Mouse (Mus musculus) liver, embryonic 14.5 days (tissue): Measurements from ENCODE around the gene Zdhhc1. TPM values are rescaled to one million over a fixed set of nuclear protein-coding genes. Genes with fewer than 3 reads are reported as not detected.

Source experiments
- ATAC-seq: fragments of 200-750 bp; cut with Nextera tagmentation; 2 replicates; pipeline ENCODE4 v1.8.0; 2017; ENCODE audit warnings: moderate number of reproducible peaks, mild to moderate bottlenecking, moderate library complexity; ENCODE audit not compliant: insufficient read depth
- DNase-seq, 3 experiments: peaks; one replicate each; pipeline ENCODE4 v3.0.0-alpha.2; 2012 to 2013; ENCODE audit warnings: low read depth in 3 of 3, low spot score in 3 of 3
- H3K27ac ChIP-seq: fragments of 300-500 bp; sonication (generic); 2 replicates; pipeline ENCODE4 v1.5.1; 2014; ENCODE audit warnings: moderate library complexity, mild to moderate bottlenecking, control low read depth, inconsistent platforms
- H3K27me3 ChIP-seq: fragments of 300-500 bp; sonication (generic); 2 replicates; pipeline ENCODE4 v1.6.1; 2014; ENCODE audit warnings: mild to moderate bottlenecking, low read length, moderate library complexity; ENCODE audit not compliant: control insufficient read depth, insufficient read depth
- H3K36me3 ChIP-seq: fragments of 300-500 bp; sonication (generic); replicated peaks from 2 replicates; pipeline ENCODE4 v1.6.1; 2014; ENCODE audit warnings: low read depth; ENCODE audit not compliant: control insufficient read depth, insufficient read depth
- H3K4me1 ChIP-seq, 2 experiments: fragments of 200-500 bp in 1 of 2; fragments of 300-500 bp in 1 of 2; sonication (generic) in 1 of 2; replicated peaks; 2 replicates each; pipeline ENCODE4 v1.6.1; 2012 to 2014; ENCODE audit warnings: antibody characterized with exemption in 1 of 2, inconsistent platforms in 1 of 2, low read length in 1 of 2; ENCODE audit not compliant: control insufficient read depth in 2 of 2, insufficient read depth in 2 of 2
- H3K4me2 ChIP-seq: fragments of 300-500 bp; sonication (generic); 2 replicates; pipeline ENCODE4 v1.6.1; 2014; ENCODE audit warnings: low read depth, mild to moderate bottlenecking, control low read depth, moderate library complexity
- H3K4me3 ChIP-seq, 2 experiments: fragments of 200-500 bp in 1 of 2; fragments of 300-500 bp in 1 of 2; sonication (generic) in 1 of 2; 2 replicates each; pipeline ENCODE4 v1.5.1; 2012 to 2014; ENCODE audit warnings: low read depth in 2 of 2, low read length in 2 of 2, mild to moderate bottlenecking in 2 of 2, control low read depth in 1 of 2, inconsistent platforms in 1 of 2, moderate library complexity in 1 of 2; ENCODE audit not compliant: insufficient read depth in 1 of 2
- H3K9ac ChIP-seq: fragments of 300-500 bp; sonication (generic); replicated peaks from 2 replicates; pipeline ENCODE4 v1.6.1; 2014; ENCODE audit warnings: mild to moderate bottlenecking, control low read depth, moderate library complexity
- H3K9me3 ChIP-seq: fragments of 300-500 bp; sonication (generic); 2 replicates; pipeline ENCODE4 v1.6.1; 2016; ENCODE audit warnings: low read length, mixed read lengths; ENCODE audit not compliant: control insufficient read depth
- CTCF ChIP-seq: IDR thresholded peaks from 2 replicates; pipeline ENCODE4 v1.5.1; 2016; ENCODE audit warnings: antibody characterized with exemption, low read depth, control low read depth
- EP300 ChIP-seq: IDR thresholded peaks from 2 replicates; pipeline ENCODE4 v1.6.1; 2016; ENCODE audit warnings: antibody characterized with exemption, low read depth
- WGBS: fragments of 180-500 bp; shearing (Covaris S2); extraction: QIAGEN DNeasy Blood & Tissue Kit; methylation state at CpG from one replicate; pipeline ENCODE4 v1.1.7; 2014; ENCODE audit not compliant: insufficient replicate concordance; 5-methylcytosine and 5-hydroxymethylcytosine counted together
- polyA plus RNA-seq, 2 experiments: library from polyadenylated mRNA; depleted of rRNA in 1 of 2; stranded (reverse) in 1 of 2; unstranded in 1 of 2; fragments of >200 nt; fragmentation: Nextera tagmentation in 1 of 2; extraction: Ambion mirVana in 1 of 2; gene quantifications; 2 replicates each; pipeline versions ENCODE4 v1.2.1 to v1.2.3; 2012 to 2014

The Zdhhc1 gene
- polyA plus RNA-seq, 2 experiments: 0.90 to 2.2 TPM

- ATAC-seq (no peak), DNase-seq (no peak)
- Histone ChIP-seq H3K9me3 (no peaks in the 10 kb centered on the region), H3K36me3 (no peaks in the 10 kb centered on the region), H3K4me2 (no peak overlapping the region), H3K27ac (no peak overlapping the region), H3K27me3 (no peaks in the 10 kb centered on the region), H3K4me1 (peaks cover 27 to 36% of the 10 kb centered on the region in 2 experiments), H3K9ac (no peak overlapping the region), H3K4me3 (no peak overlapping the region)
- 59% methylated on average over 1 of the region's 1 CpGs for WGBS
- TF ChIP-seq EP300: no peak
- no peak for TF ChIP-seq CTCF
Measured at GRCm38 (mm10) chr8:105450977-105451376, 45.7 kb downstream of the Zdhhc1 start.

- peak; percentile 96 for ATAC-seq
- H3K9ac ChIP-seq: peak overlapping the region; percentile 70
- peak; percentile 64 to 72 (median 65) for DNase-seq
- H3K27me3 ChIP-seq: no peaks in the 10 kb centered on the region
- H3K27ac ChIP-seq: peak overlapping the region; percentile 97
- H3K4me2 ChIP-seq: peak overlapping the region; percentile 86
- peak overlapping the region; percentile 37 to 41 for H3K4me3 ChIP-seq
- no peaks in the 10 kb centered on the region for H3K9me3 ChIP-seq
- peaks cover 35 to 45% of the 10 kb centered on the region in 2 experiments for H3K4me1 ChIP-seq
- WGBS: 25% methylated on average over 5 of the region's 5 CpGs
- H3K36me3 ChIP-seq: no peaks in the 10 kb centered on the region
- TF ChIP-seq CTCF (no peak), EP300 (peak; percentile 72; the same call in 1 of the 2 replicates)
Measured at GRCm38 (mm10) chr8:105448596-105448995, 48.1 kb downstream of the Zdhhc1 start.

- Histone ChIP-seq H3K27ac (peak overlapping the region; percentile 97), H3K9ac (peak overlapping the region; percentile 70), H3K4me2 (peak overlapping the region; percentile 86), H3K4me1 (peaks cover 35 to 45% of the 10 kb centered on the region in 2 experiments), H3K27me3 (no peaks in the 10 kb centered on the region), H3K4me3 (peak overlapping the region; percentile 37 to 41), H3K9me3 (no peaks in the 10 kb centered on the region), H3K36me3 (no peaks in the 10 kb centered on the region)
- ATAC-seq (peak; percentile 98), DNase-seq (peak; percentile 58 to 66 (median 60))
- 12% methylated on average over 3 of the region's 3 CpGs for WGBS
- TF ChIP-seq CTCF (no peak), EP300 (peak; percentile 80)
Measured at GRCm38 (mm10) chr8:105448188-105448587, 48.5 kb downstream of the Zdhhc1 start.

GRCm38 (mm10) chr8:105446127-105446552 is 50.6 kb downstream of the Zdhhc1 start:
- H3K4me2 ChIP-seq: no peak overlapping the region
- DNase-seq: no peak
- H3K4me3 ChIP-seq: no peak overlapping the region
- H3K27ac ChIP-seq: no peak overlapping the region
- no peak overlapping the region for H3K9ac ChIP-seq
- no peak for ATAC-seq
- H3K9me3 ChIP-seq: no peaks in the 10 kb centered on the region
- TF ChIP-seq EP300 (no peak), CTCF (no peak)
- H3K36me3 ChIP-seq: no peaks in the 10 kb centered on the region
- WGBS: 44% methylated on average over 4 of the region's 4 CpGs
- no peaks in the 10 kb centered on the region for H3K27me3 ChIP-seq
- peaks cover 35 to 47% of the 10 kb centered on the region in 2 experiments for H3K4me1 ChIP-seq

- H3K27me3 ChIP-seq: no peaks in the 10 kb centered on the region; the same call in 1 of the 2 replicates
- DNase-seq (no peak), ATAC-seq (no peak)
- H3K36me3 ChIP-seq: no peaks in the 10 kb centered on the region
- peaks cover 35 to 45% of the 10 kb centered on the region in 2 experiments for H3K4me1 ChIP-seq
- no peak overlapping the region for H3K4me3 ChIP-seq
- WGBS: 35% methylated on average over 11 of the region's 11 CpGs
- no peak overlapping the region for H3K9ac ChIP-seq
- no peak overlapping the region for H3K27ac ChIP-seq
- H3K9me3 ChIP-seq: no peaks in the 10 kb centered on the region
- TF ChIP-seq EP300 (no peak), CTCF (no peak)
- H3K4me2 ChIP-seq: no peak overlapping the region
Measured at GRCm38 (mm10) chr8:105445296-105446126, 51.2 kb downstream of the Zdhhc1 start.
